Mouse (Mus musculus) testis, postnatal 10 days (tissue): ENCODE measurements at regions not wholly inside any gene's neighbourhood (a gene's known extent, or its start where the extent isn't known, plus 50 kb on each side); places are given as distances from the start of the nearest gene placed in this dataset.

Source experiments
- DNase-seq: peaks from one replicate; pipeline ENCODE4 v3.0.0; 2021; ENCODE audit warnings: low spot score

GRCm38 (mm10) chr16:21362663-21363367 is 60.1 kb upstream of the Vps8 start:
- no peak for DNase-seq

- DNase-seq = no peak
Measured at GRCm38 (mm10) chr16:21364885-21365284, 58.0 kb upstream of the Vps8 start.

GRCm38 (mm10) chr16:21367449-21367848 is 55.5 kb upstream of the Vps8 start:
- peak; percentile 62 for DNase-seq

DNA sequence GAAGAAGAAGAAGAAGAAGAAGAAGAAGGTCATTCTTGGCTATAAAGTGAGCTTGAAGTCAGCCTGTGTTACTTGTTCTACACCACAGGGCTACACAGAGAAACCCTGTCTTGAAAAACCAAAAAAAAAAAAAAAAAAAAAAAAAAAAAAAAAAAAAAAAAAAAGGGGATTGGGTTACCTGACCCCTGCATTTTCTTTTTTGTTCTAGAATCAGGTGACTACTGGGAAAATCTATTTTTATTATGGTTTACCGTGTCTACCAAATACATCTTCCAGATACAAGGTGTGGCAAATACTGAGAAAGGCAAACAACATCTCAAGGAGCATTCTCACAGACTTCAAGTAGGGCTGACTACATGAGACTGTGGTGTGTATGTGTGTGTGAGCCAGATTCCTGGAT is 54.1 kb upstream of the Vps8 start:
- DNase-seq = no peak

- no peak for DNase-seq
Measured at GRCm38 (mm10) chr16:21369569-21370512, 53.1 kb upstream of the Vps8 start.
